Mouse (Mus musculus) central nervous system, embryonic 11.5 days (tissue): ENCODE measurements around the gene Enpp5. TPM values are rescaled to one million over a fixed set of nuclear protein-coding genes. Genes with fewer than 3 reads are reported as not detected.

Experiments
- polyA plus RNA-seq: library from polyadenylated mRNA; depleted of rRNA; stranded (reverse); fragments of >200 nt; gene quantifications from 2 replicates; pipeline ENCODE4 v1.2.3, GENCODE M21; 2012; rRNA removed

The Enpp5 gene
- polyA plus RNA-seq: 8.5 and 14.5 TPM in 2 replicates

GRCm38 (mm10) chr17:44078631-44079350 is at the start of gene Enpp5:
TSS of gene Enpp5 (plus strand) at chr17:44078813.

GRCm38 (mm10) chr17:44105287-44106138 is 26.9 kb downstream of the Enpp5 start, which contains the start of gene Enpp4:
TSS of gene Enpp4 (minus strand) at chr17:44105809.

Other genes with a start within 250 kb of the Enpp5 start
- 2.1 and 3.5 TPM in 2 replicates for gene Enpp4, start 27.0 kb downstream of the Enpp5 start, polyA plus RNA-seq
- 0.56 and 0.59 TPM in 2 replicates for gene Clic5, start 109.8 kb downstream of the Enpp5 start, polyA plus RNA-seq